Mouse (Mus musculus) neural tube, embryonic 11.5 days (tissue): ENCODE measurements around the gene Lefty2. TPM values are rescaled to one million over a fixed set of nuclear protein-coding genes. Genes with fewer than 3 reads are reported as not detected.

Source experiments
- ATAC-seq: fragments of 200-750 bp; cut with Nextera tagmentation; 2 replicates; pipeline ENCODE4 v1.8.0; 2017; ENCODE audit warnings: moderate number of reproducible peaks, mild to moderate bottlenecking, moderate TSS enrichment, moderate library complexity; ENCODE audit not compliant: insufficient read depth, low FRiP score, low TSS enrichment
- DNase-seq: peaks from one replicate; pipeline ENCODE4 v3.0.0-alpha.2; 2015; ENCODE audit warnings: low spot score
- H3K27ac ChIP-seq: fragments of 300-500 bp; sonication (generic); 2 replicates; pipeline ENCODE4 v1.5.1; 2014; ENCODE audit warnings: low read depth, mild to moderate bottlenecking, low read length
- H3K27me3 ChIP-seq: fragments of 300-500 bp; sonication (generic); 2 replicates; pipeline ENCODE4 v1.6.1; 2014; ENCODE audit warnings: mild to moderate bottlenecking, low read length, mixed read lengths; ENCODE audit not compliant: control insufficient read depth, insufficient read depth
- H3K36me3 ChIP-seq: fragments of 300-500 bp; sonication (generic); 2 replicates; pipeline ENCODE4 v1.6.1; 2014; ENCODE audit warnings: mild to moderate bottlenecking, low read length, moderate library complexity, mixed read lengths; ENCODE audit not compliant: control insufficient read depth, insufficient read depth
- H3K4me1 ChIP-seq: fragments of 300-500 bp; sonication (generic); 2 replicates; pipeline ENCODE4 v1.6.1; 2014; ENCODE audit warnings: low read length, mixed read lengths; ENCODE audit not compliant: control insufficient read depth, insufficient read depth
- H3K4me2 ChIP-seq: fragments of 300-500 bp; sonication (generic); 2 replicates; pipeline ENCODE4 v1.6.1; 2014; ENCODE audit warnings: low read depth, mild to moderate bottlenecking, moderate library complexity
- H3K4me3 ChIP-seq: fragments of 300-500 bp; sonication (generic); 2 replicates; pipeline ENCODE4 v1.5.1; 2014; ENCODE audit warnings: low read depth, low read length
- H3K9ac ChIP-seq: fragments of 300-500 bp; sonication (generic); 2 replicates; pipeline ENCODE4 v1.6.1; 2014; ENCODE audit warnings: mild to moderate bottlenecking, low read length
- H3K9me3 ChIP-seq: fragments of 300-500 bp; sonication (generic); 2 replicates; pipeline ENCODE4 v1.6.1; 2016; ENCODE audit warnings: low read length; ENCODE audit not compliant: control insufficient read depth
- WGBS: fragments of 180-500 bp; shearing (Covaris S2); extraction: QIAGEN DNeasy Blood & Tissue Kit; methylation state at CpG from one replicate; pipeline ENCODE4 v1.1.7; 2014; 5-methylcytosine and 5-hydroxymethylcytosine counted together
- polyA plus RNA-seq: library from polyadenylated mRNA; unstranded; fragments of >200 nt; fragmentation: Nextera tagmentation; extraction: Ambion mirVana; gene quantifications from 2 replicates; pipeline ENCODE4 v1.2.1, GENCODE M21; 2014

Gene Lefty2
- polyA plus RNA-seq = not detected in 2 replicates

DNA sequence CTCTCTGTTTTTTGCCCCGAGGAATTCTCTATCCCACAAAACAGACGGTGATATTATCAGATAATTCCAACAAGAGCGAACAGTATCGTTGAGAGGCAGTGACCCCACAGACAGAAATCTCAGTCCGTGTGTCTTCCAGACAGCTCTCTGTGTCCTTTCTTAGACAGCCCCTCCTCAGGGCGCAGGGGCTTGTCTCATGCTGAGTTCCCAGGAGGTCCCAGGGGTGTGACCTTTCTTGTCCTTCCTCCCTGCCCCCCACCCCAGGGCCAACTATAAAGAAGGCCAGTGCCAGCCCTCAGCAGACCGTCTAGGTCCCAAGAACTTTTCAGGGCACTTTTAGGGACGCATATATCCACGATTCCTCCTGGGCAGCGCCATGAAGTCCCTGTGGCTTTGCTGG is at the start of gene Lefty2:
Gene Lefty2, plus strand, starts transcription at position 301 of the 400 bp plus-strand sequence.
- ATAC-seq (no peak), DNase-seq (no peak)
- WGBS = 68% methylated on average over 10 of the region's 10 CpGs
- peaks cover 8% of the 10 kb centered on the region; the same call in 1 of the 2 replicates for H3K4me1 ChIP-seq
- no peaks in the 10 kb centered on the region for H3K36me3 ChIP-seq
- no peak within 1 kb of the TSS for H3K27ac ChIP-seq
- H3K9ac ChIP-seq = no peak within 1 kb of the TSS
- H3K4me3 ChIP-seq = no peak within 1 kb of the TSS
- no peak within 1 kb of the TSS for H3K4me2 ChIP-seq
- H3K27me3 ChIP-seq = peaks cover 24% of the 10 kb centered on the region
- H3K9me3 ChIP-seq = no peaks in the 10 kb centered on the region

DNA sequence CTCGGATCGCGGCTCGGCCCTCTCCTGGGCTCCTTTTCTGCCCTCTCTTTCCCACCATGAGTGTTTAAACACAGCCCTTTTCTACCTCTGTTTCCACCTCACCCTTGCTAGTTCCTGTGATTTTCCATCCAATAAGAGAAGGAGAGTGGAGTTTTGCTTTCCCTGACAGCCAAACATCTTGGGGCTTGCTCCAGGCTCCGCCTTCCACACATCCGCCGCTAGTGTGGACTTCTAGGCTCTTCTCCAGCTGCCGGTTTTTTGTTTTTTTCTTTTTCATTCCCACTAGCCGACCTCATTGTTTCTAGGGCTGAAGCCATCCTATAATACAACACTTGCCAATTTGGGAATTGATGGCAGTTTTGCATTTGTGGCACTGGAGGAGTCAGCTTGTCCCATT is 44.8 kb upstream of the Lefty2 start:
- Histone ChIP-seq H3K36me3 (no peaks in the 10 kb centered on the region), H3K27me3 (no peaks in the 10 kb centered on the region), H3K9ac (peak overlapping the region; percentile 61), H3K4me3 (peak overlapping the region; percentile 23), H3K9me3 (no peaks in the 10 kb centered on the region), H3K4me2 (peak overlapping the region; percentile 55), H3K27ac (peak overlapping the region; percentile 90), H3K4me1 (peaks cover 27% of the 10 kb centered on the region)
- DNase-seq (peak; percentile 68), ATAC-seq (0 out of 2 replicates have a peak, but pooled peaks have one; percentile 18)
- 6% methylated on average over 9 of the region's 9 CpGs for WGBS

GRCm38 (mm10) chr1:180848511-180849241 is 44.2 kb upstream of the Lefty2 start:
- Histone ChIP-seq H3K4me3 (peak overlapping the region; percentile 23), H3K9me3 (no peaks in the 10 kb centered on the region), H3K9ac (peak overlapping the region; percentile 61), H3K4me1 (peaks cover 27% of the 10 kb centered on the region), H3K36me3 (no peaks in the 10 kb centered on the region), H3K27me3 (no peaks in the 10 kb centered on the region), H3K4me2 (peak overlapping the region; percentile 55), H3K27ac (peak overlapping the region; percentile 90)
- ATAC-seq (0 out of 2 replicates have a peak, but pooled peaks have one; percentile 3), DNase-seq (peak; percentile 56)
- WGBS = 20% methylated on average over 11 of the region's 11 CpGs

DNA sequence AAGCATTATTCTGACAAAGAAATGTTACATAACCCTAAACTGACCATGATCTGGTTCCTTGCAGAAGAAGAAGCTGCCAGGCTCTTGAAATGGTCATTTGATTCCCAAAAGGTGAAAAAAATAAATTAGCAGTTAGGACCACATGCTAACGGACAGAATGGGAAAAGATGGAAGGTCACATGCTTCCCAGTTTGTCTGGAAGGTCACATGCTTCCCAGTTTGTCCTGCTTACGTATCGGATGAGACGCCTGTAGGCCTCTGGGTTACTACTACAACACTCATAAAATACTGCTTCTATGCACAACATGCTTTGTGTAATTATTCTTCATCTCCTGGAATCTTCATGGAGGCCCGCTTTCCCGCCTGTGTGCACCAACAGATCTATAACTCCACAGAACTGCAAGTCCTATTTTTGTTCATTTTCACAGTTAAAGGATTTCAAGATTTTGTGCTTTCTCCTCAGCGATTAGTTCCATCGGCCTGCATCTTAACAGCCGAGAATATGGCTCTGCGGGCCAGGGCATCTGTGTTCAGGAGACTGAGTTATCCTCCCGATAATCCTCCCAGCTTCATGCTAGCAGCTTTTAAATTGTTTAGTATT is 43.1 kb upstream of the Lefty2 start:
- no peaks in the 10 kb centered on the region for H3K9me3 ChIP-seq
- DNase-seq (no peak), ATAC-seq (no peak)
- peak overlapping the region; percentile 98 for H3K27ac ChIP-seq
- peak overlapping the region; percentile 80 for H3K4me3 ChIP-seq
- peak overlapping the region; percentile 55 for H3K4me2 ChIP-seq
- H3K9ac ChIP-seq = peak overlapping the region; percentile 72
- 35% methylated on average over 11 of the region's 11 CpGs for WGBS
- H3K4me1 ChIP-seq = peaks cover 27% of the 10 kb centered on the region
- H3K27me3 ChIP-seq = no peaks in the 10 kb centered on the region
- H3K36me3 ChIP-seq = no peaks in the 10 kb centered on the region

DNA sequence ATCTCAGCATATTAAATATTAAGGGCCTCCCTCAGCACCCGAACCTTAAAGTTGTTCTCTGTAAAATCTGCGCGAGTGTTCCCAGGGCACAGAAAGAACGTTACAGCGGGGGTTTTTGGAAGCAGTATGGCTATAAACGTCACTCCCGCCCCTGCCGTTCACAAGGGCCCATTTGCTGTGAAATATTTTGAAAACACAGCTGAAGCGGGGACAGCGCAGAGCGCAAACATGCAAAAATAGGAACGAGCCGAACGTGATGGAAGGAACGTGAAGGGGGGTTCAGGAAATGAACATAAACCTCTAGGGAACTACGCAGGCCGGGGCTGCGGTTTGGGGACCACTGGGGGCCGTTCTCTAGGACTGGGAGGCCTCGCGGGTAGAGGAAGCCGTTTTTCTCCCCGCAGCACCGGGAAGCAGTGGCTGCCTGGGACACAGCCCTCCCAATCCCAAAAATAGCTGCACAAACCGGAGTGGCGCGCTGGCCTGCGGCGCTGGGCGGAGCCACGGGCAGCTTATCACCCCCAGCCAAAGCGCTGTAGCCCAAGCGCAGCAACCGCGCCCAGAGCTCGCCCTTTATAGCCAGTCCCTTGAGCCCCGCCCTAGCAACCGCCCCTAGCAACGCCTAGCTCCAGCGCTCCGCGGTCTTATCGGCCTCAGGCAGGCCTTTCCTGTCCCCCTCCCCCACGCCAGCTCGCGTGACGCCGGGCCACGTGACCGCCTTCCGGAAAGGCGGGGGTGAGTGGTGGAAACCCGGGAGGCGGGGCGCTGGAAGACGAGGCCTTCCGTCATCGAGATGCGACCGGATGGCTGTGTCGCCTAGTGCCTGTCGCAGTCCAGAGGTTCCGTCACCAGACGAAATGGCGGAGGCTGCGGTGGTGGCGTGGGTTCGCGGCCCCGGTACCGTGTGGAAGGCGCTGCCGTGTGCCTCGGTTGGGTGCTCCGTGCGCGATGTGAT is 42.3 kb upstream of the Lefty2 start, which contains the start of gene Sde2:
Gene Sde2, plus strand, starts transcription at position 812 of the 955 bp plus-strand sequence.
- peak within 1 kb of the TSS; percentile 98 for H3K27ac ChIP-seq
- H3K4me3 ChIP-seq = peak within 1 kb of the TSS; percentile 80
- peak within 1 kb of the TSS; percentile 58 for H3K4me2 ChIP-seq
- H3K9me3 ChIP-seq = no peaks in the 10 kb centered on the region
- ATAC-seq (peak; percentile 98), DNase-seq (peak; percentile 100)
- H3K36me3 ChIP-seq = no peaks in the 10 kb centered on the region
- no peaks in the 10 kb centered on the region for H3K27me3 ChIP-seq
- H3K9ac ChIP-seq = peak within 1 kb of the TSS; percentile 72
- peaks cover 27% of the 10 kb centered on the region for H3K4me1 ChIP-seq
- under 1% methylated on average over 77 of the region's 77 CpGs for WGBS

GRCm38 (mm10) chr1:180858763-180859162 is 34.1 kb upstream of the Lefty2 start:
- H3K36me3 ChIP-seq = peaks cover 24% of the 10 kb centered on the region
- H3K4me3 ChIP-seq = no peak overlapping the region
- H3K9ac ChIP-seq = no peak overlapping the region
- H3K4me2 ChIP-seq = no peak overlapping the region
- no peak for DNase-seq
- no peaks in the 10 kb centered on the region for H3K27me3 ChIP-seq
- H3K4me1 ChIP-seq = no peaks in the 10 kb centered on the region
- no peak overlapping the region for H3K27ac ChIP-seq
- no peaks in the 10 kb centered on the region for H3K9me3 ChIP-seq
- ATAC-seq = no peak

DNA sequence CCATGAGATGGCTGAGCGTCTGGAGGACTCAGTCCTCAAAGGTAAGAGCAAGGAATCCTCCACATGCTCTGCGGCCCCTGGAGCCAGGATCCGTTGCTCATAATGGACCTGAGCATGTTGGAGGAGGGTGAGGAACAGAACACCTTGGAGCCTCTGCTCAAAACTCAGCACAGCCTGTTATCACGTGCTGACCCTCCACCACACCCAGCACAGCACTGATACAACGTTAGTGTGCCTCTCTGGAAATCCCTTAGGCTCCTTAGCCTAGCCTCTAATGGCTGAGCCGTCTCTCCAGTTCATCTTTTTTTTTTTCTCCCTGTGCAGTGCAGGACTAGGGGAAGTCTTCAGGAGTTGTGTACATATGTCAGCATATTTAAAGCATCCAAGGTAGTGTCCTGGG is 32.9 kb upstream of the Lefty2 start:
- Histone ChIP-seq H3K27me3 (no peaks in the 10 kb centered on the region), H3K36me3 (peaks cover 29% of the 10 kb centered on the region), H3K4me2 (no peak overlapping the region), H3K9me3 (no peaks in the 10 kb centered on the region), H3K4me1 (no peaks in the 10 kb centered on the region), H3K9ac (no peak overlapping the region), H3K4me3 (no peak overlapping the region), H3K27ac (no peak overlapping the region)
- ATAC-seq (no peak), DNase-seq (no peak)
- 91% methylated on average over 6 of the region's 6 CpGs for WGBS

DNA sequence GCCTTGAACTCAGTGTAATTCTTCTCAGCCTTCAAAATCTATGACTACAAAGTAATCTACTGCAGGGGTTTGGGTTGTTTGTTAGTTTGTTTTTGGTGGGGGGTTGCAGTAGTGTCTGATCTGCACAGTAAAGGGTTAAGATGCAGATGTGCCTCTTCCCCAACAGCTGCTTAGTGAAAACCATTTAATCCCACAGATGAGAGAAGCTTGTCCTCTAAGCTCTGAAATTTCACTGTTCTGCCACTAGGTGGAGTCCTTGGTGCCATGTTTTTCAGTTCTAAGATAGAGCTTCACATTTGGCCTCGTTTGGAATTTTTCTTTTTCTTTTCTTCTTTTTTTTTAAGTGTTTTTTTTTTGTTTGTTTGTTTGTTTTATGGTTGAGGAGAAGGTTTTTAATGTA is 29.3 kb upstream of the Lefty2 start:
- H3K4me3 ChIP-seq = no peak overlapping the region
- DNase-seq (peak; percentile 51), ATAC-seq (no peak)
- H3K9ac ChIP-seq = no peak overlapping the region
- H3K27me3 ChIP-seq = no peaks in the 10 kb centered on the region
- 50% methylated on average over 1 of the region's 1 CpGs for WGBS
- H3K36me3 ChIP-seq = peaks cover 25% of the 10 kb centered on the region
- no peak overlapping the region for H3K27ac ChIP-seq
- H3K4me2 ChIP-seq = no peak overlapping the region
- H3K9me3 ChIP-seq = no peaks in the 10 kb centered on the region
- no peaks in the 10 kb centered on the region for H3K4me1 ChIP-seq
